Mouse (Mus musculus): ENCODE results near the gene Cpne5. TPM values are rescaled to one million over a fixed set of nuclear protein-coding genes. Genes with fewer than 3 reads are reported as not detected.

The Cpne5 gene
- polyA plus RNA-seq, 1 experiment from 2014 or later, result 5.5 TPM

- H3K27me3 ChIP-seq (ENCODE audit: control insufficient read depth, insufficient read depth, low read length), result no peaks in the 10 kb centered on the region
- H3K9me3 ChIP-seq (ENCODE audit: control insufficient read depth, low read length), result no peaks in the 10 kb centered on the region
- ATAC-seq (replicated peaks; ENCODE audit: low FRiP score), result peak; percentile 74
- no peaks in the 10 kb centered on the region for H3K36me3 ChIP-seq (ENCODE audit: control insufficient read depth, insufficient read depth, low read length)
- no peak overlapping the region for H3K27ac ChIP-seq (ENCODE audit: low read depth, low read length)
- H3K4me2 ChIP-seq (ENCODE audit: low read depth, low read length, severe bottlenecking), result peak overlapping the region; percentile 15; the same call in 1 of the 2 replicates
- H3K9ac ChIP-seq (ENCODE audit: low read length), result no peak overlapping the region
- peak; percentile 88 for DNase-seq (ENCODE audit: low spot score)
- peaks cover 10% of the 10 kb centered on the region for H3K4me1 ChIP-seq (replicated peaks; ENCODE audit: control insufficient read depth, insufficient read depth, low read length)
- H3K4me3 ChIP-seq (ENCODE audit: low read depth, low read length), result no peak overlapping the region
- 10% methylated on average over 9 of the region's 9 CpGs for WGBS
Observed at GRCm38 (mm10) chr17:29176391-29177267, 61.3 kb downstream of the Cpne5 start.

DNA sequence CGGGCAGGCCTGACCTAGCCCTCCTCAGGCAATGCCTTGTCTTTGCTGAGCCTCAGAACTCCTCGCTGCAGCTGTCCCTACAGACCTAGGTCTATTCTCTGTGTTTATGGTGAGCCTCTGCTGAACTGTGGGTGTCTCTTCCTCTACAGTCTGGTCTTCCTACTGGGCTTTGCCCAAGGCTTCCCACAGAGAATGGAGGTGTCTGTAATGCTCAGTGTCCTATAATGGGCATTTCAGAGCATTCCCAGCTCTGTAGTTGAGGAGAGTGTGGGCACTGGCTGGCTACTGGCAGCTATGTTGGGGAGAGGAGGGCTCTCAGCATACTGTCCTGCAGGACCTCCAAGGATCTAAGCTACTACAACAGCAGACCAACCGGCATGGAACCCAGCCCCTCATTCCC is 62.3 kb downstream of the Cpne5 start:
- Histone ChIP-seq H3K36me3 (ENCODE audit: control insufficient read depth, insufficient read depth, low read length) (no peaks in the 10 kb centered on the region), H3K9ac (ENCODE audit: low read length) (no peak overlapping the region), H3K9me3 (ENCODE audit: control insufficient read depth, low read length) (no peaks in the 10 kb centered on the region), H3K4me3 (ENCODE audit: low read depth, low read length) (no peak overlapping the region), H3K27me3 (ENCODE audit: control insufficient read depth, insufficient read depth, low read length) (no peaks in the 10 kb centered on the region), H3K4me2 (ENCODE audit: low read depth, low read length, severe bottlenecking) (no peak overlapping the region), H3K27ac (ENCODE audit: low read depth, low read length) (no peak overlapping the region), H3K4me1 (replicated peaks; ENCODE audit: control insufficient read depth, insufficient read depth, low read length) (peaks cover 10% of the 10 kb centered on the region)
- ATAC-seq (replicated peaks; ENCODE audit: low FRiP score) (no peak), DNase-seq (ENCODE audit: low spot score) (no peak)
- 78% methylated on average over 3 of the region's 3 CpGs for WGBS

- no peak overlapping the region for H3K4me2 ChIP-seq (ENCODE audit: low read depth, low read length, severe bottlenecking)
- H3K36me3 ChIP-seq (ENCODE audit: control insufficient read depth, insufficient read depth, low read length), result no peaks in the 10 kb centered on the region
- no peaks in the 10 kb centered on the region for H3K9me3 ChIP-seq (ENCODE audit: control insufficient read depth, low read length)
- H3K4me1 ChIP-seq (replicated peaks; ENCODE audit: control insufficient read depth, insufficient read depth, low read length), result peaks cover 10% of the 10 kb centered on the region
- no peak overlapping the region for H3K27ac ChIP-seq (ENCODE audit: low read depth, low read length)
- WGBS, result 78% methylated on average over 8 of the region's 8 CpGs
- no peaks in the 10 kb centered on the region for H3K27me3 ChIP-seq (ENCODE audit: control insufficient read depth, insufficient read depth, low read length)
- no peak overlapping the region for H3K9ac ChIP-seq (ENCODE audit: low read length)
- DNase-seq (ENCODE audit: low spot score), result no peak
- no peak overlapping the region for H3K4me3 ChIP-seq (ENCODE audit: low read depth, low read length)
- ATAC-seq (replicated peaks; ENCODE audit: low FRiP score), result no peak
Observed at GRCm38 (mm10) chr17:29173165-29173564, 64.8 kb downstream of the Cpne5 start.

DNA sequence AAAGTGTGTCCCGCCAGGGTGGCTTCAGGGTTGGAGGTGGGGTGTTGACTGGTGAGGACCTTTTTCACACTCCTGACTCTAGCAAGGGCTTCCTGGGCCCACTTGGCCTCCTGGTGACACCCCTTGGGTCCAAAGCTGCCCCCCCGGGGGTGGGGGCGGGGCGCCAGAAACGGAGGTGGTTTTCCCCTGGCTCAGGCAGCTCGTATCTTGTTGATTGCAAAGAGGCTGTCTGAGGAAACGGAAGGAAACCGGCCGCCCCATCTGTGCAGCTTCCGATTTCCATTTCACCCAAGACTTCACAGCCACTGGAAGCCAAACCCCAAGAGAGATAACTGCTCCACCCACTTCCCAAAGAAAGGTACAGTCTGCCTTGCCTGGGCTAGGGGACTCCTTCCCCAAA is 65.9 kb downstream of the Cpne5 start:
- DNase-seq (ENCODE audit: low spot score), result no peak
- WGBS, result 56% methylated on average over 10 of the region's 10 CpGs
- ATAC-seq (replicated peaks; ENCODE audit: low FRiP score), result no peak

DNA sequence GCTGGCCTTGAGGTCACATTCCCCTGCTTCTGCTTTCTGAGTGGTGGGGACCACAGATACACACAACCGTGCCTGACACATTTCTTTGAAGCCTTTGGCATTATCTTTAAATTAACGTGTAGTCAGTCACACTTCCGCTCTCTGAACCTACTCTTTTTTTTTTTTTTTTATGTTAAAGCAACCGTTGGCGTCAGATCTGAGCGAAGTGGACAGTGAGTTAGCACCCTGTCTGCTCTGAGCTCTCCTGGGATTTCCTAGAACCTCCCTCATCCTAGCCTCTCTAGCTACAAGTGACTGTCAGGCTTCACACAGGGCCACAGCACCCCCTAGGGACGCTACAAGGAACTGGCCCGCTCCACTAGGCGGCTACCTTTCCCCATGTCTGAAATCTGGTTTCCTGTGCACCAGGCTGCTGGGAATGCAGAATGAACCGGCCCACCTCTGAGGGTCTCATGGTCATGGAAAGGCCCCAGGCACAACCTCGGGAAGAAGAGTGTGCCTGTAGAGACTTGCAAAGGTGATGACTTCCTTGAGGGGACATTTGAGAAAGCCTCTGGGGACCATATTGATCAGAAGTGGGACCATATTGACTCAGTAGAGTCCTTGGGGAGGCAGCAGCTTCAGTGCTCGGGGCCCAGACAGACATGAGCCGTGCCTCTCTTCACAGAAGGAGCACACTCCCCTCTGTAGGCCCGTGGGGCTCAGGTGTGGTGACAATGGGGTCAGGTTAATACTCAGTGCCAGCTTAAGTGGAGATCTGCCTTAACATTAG is 66.8 kb downstream of the Cpne5 start:
- H3K9me3 ChIP-seq (ENCODE audit: control insufficient read depth, low read length), result no peaks in the 10 kb centered on the region
- no peak overlapping the region for H3K4me3 ChIP-seq (ENCODE audit: low read depth, low read length)
- peaks cover 3% of the 10 kb centered on the region; the same call in 1 of the 2 replicates for H3K4me1 ChIP-seq (replicated peaks; ENCODE audit: control insufficient read depth, insufficient read depth, low read length)
- H3K4me2 ChIP-seq (ENCODE audit: low read depth, low read length, severe bottlenecking), result no peak overlapping the region
- WGBS, result 28% methylated on average over 14 of the region's 14 CpGs
- no peaks in the 10 kb centered on the region for H3K36me3 ChIP-seq (ENCODE audit: control insufficient read depth, insufficient read depth, low read length)
- ATAC-seq (replicated peaks; ENCODE audit: low FRiP score), result no peak
- H3K27ac ChIP-seq (ENCODE audit: low read depth, low read length), result no peak overlapping the region
- no peaks in the 10 kb centered on the region for H3K27me3 ChIP-seq (ENCODE audit: control insufficient read depth, insufficient read depth, low read length)
- no peak overlapping the region for H3K9ac ChIP-seq (ENCODE audit: low read length)
- peak; percentile 86 for DNase-seq (ENCODE audit: low spot score)

More for the DNA sequence above, 65.9 kb downstream of the Cpne5 start:
- no peak overlapping the region for H3K9ac ChIP-seq (ENCODE audit: low read length)
- peaks cover 10% of the 10 kb centered on the region for H3K4me1 ChIP-seq (replicated peaks; ENCODE audit: control insufficient read depth, insufficient read depth, low read length)
- no peaks in the 10 kb centered on the region for H3K9me3 ChIP-seq (ENCODE audit: control insufficient read depth, low read length)
- H3K27me3 ChIP-seq (ENCODE audit: control insufficient read depth, insufficient read depth, low read length), result no peaks in the 10 kb centered on the region
- no peaks in the 10 kb centered on the region for H3K36me3 ChIP-seq (ENCODE audit: control insufficient read depth, insufficient read depth, low read length)
- no peak overlapping the region for H3K27ac ChIP-seq (ENCODE audit: low read depth, low read length)
- H3K4me2 ChIP-seq (ENCODE audit: low read depth, low read length, severe bottlenecking), result no peak overlapping the region
- H3K4me3 ChIP-seq (ENCODE audit: low read depth, low read length), result no peak overlapping the region

- Histone ChIP-seq H3K27me3 (ENCODE audit: control insufficient read depth, insufficient read depth, low read length) (no peaks in the 10 kb centered on the region), H3K4me1 (replicated peaks; ENCODE audit: control insufficient read depth, insufficient read depth, low read length) (peaks cover 4% of the 10 kb centered on the region), H3K9ac (ENCODE audit: low read length) (no peak overlapping the region), H3K36me3 (ENCODE audit: control insufficient read depth, insufficient read depth, low read length) (no peaks in the 10 kb centered on the region), H3K9me3 (ENCODE audit: control insufficient read depth, low read length) (no peaks in the 10 kb centered on the region), H3K27ac (ENCODE audit: low read depth, low read length) (no peak overlapping the region), H3K4me3 (ENCODE audit: low read depth, low read length) (no peak overlapping the region), H3K4me2 (ENCODE audit: low read depth, low read length, severe bottlenecking) (no peak overlapping the region)
- ATAC-seq (replicated peaks; ENCODE audit: low FRiP score) (no peak), DNase-seq (ENCODE audit: low spot score) (no peak)
- 82% methylated on average over 14 of the region's 14 CpGs for WGBS
Observed at GRCm38 (mm10) chr17:29170431-29171000, 67.5 kb downstream of the Cpne5 start.

DNA sequence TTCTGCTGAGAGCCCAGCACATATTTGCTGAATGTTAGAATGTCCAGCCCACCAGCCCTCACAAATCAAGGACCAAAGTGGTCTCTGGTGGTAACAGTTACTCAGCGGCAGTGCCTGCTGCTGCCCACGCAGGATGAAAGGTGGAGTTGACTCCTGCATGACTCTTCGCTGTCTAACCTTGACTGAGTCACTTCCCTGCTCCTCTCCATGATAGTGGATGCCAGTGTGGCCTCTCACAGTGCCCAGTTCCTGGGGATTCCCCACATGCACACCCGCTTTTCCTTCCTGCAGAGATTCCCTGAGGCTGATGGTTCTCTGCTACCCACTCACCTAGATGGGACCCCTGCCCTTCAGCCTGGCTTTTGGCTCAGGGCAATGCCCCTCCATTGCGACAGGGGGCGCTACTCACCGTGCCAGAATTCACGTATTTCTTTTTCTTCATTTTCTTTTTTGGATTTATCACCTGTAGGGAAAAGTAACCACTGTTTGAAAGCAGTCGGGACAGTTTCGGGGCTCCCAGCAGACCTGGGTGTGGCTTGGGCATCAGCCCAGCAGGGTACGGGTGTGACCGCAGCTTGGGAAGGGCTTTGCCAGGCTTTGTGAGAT is 68.9 kb downstream of the Cpne5 start:
- WGBS, result 73% methylated on average over 12 of the region's 12 CpGs
- H3K27me3 ChIP-seq (ENCODE audit: control insufficient read depth, insufficient read depth, low read length), result no peaks in the 10 kb centered on the region
- no peaks in the 10 kb centered on the region for H3K36me3 ChIP-seq (ENCODE audit: control insufficient read depth, insufficient read depth, low read length)
- H3K4me3 ChIP-seq (ENCODE audit: low read depth, low read length), result no peak overlapping the region
- peaks cover 11% of the 10 kb centered on the region for H3K4me1 ChIP-seq (replicated peaks; ENCODE audit: control insufficient read depth, insufficient read depth, low read length)
- H3K4me2 ChIP-seq (ENCODE audit: low read depth, low read length, severe bottlenecking), result no peak overlapping the region
- no peaks in the 10 kb centered on the region for H3K9me3 ChIP-seq (ENCODE audit: control insufficient read depth, low read length)
- no peak overlapping the region for H3K9ac ChIP-seq (ENCODE audit: low read length)
- ATAC-seq (replicated peaks; ENCODE audit: low FRiP score) (no peak), DNase-seq (ENCODE audit: low spot score) (no peak)
- no peak overlapping the region for H3K27ac ChIP-seq (ENCODE audit: low read depth, low read length)

DNA sequence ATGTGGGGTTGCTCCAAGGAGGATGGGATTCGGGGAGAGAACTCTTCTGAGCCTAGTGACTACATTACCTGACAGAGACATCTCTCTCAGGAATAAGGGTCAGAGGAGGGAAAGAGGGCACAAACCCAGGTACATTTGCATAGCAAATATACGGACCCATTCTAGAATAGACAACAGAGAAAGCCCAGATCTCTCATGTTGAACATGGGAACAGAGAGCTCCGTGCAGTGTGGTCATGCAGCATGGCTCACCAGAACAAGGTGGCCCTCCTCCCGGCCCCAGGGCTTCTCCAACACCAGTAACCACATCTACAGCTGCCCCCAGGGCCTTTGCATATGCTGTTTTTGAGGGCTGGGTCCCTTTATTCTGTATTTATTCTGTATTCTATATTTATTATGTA is 69.5 kb downstream of the Cpne5 start:
- H3K4me3 ChIP-seq (ENCODE audit: low read depth, low read length), result no peak overlapping the region
- no peak for DNase-seq (ENCODE audit: low spot score)
- H3K27me3 ChIP-seq (ENCODE audit: control insufficient read depth, insufficient read depth, low read length), result no peaks in the 10 kb centered on the region
- no peak overlapping the region for H3K9ac ChIP-seq (ENCODE audit: low read length)
- H3K4me1 ChIP-seq (replicated peaks; ENCODE audit: control insufficient read depth, insufficient read depth, low read length), result peaks cover 11% of the 10 kb centered on the region
- ATAC-seq (replicated peaks; ENCODE audit: low FRiP score), result no peak
- H3K4me2 ChIP-seq (ENCODE audit: low read depth, low read length, severe bottlenecking), result no peak overlapping the region
- 80% methylated on average over 4 of the region's 4 CpGs for WGBS
- no peaks in the 10 kb centered on the region for H3K36me3 ChIP-seq (ENCODE audit: control insufficient read depth, insufficient read depth, low read length)
- H3K9me3 ChIP-seq (ENCODE audit: control insufficient read depth, low read length), result no peaks in the 10 kb centered on the region
- no peak overlapping the region for H3K27ac ChIP-seq (ENCODE audit: low read depth, low read length)
